Mouse (Mus musculus) layer of hippocampus, postnatal 25 days (tissue): Measurements from ENCODE around the gene Mst1r. TPM values are rescaled to one million over a fixed set of nuclear protein-coding genes. Genes with fewer than 3 reads are reported as not detected.

Experiments used
- DNase-seq, 2 experiments: peaks; one replicate each; pipeline ENCODE4 v3.0.0; 2022; ENCODE audit warnings: mixed read lengths in 2 of 2, low spot score in 1 of 2; ENCODE audit errors: extremely low spot score in 1 of 2
- total RNA-seq, 2 experiments: library from RNA; stranded (reverse); gene quantifications; 2 replicates each; pipeline ENCODE4 v1.2.3; 2021

The Mst1r gene
- total RNA-seq, 2 experiments from 2014 or later: 1.6 to 2.6 TPM

DNA sequence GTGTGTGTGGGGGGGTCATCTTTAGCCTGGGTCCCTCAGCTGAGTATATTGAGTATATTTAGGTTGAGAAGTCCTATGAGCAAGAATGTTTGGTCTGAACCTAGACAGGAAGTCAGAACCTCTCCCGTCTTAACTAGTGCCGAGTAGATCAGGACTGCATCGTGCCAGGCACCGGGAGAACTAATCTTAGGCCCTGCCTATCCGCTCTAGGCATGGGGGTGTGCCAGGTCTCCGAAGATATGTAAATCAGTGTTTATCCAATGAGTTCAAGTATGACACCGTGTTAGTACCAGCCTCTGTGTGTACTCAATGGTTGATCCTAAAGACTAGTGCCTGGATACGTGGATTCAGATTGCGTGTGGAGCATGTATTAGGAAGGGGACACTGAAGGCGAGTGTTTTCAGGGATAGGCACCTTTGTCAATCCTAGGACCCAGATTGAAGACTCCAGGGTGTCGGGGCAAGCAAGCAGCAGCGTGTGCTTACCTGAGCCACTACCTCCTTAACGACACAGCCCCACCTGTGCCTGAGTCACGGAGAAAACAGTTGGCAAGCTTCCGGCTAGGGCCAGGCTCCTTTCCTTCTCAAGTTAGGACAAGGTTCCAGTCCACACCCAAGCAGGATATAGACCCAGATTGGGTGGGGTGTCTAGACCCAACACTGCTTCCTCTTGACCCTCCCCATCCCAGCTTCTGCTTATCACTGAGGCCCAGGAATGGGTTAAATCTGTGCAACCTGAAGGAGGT lies 3.5 kb downstream of the Mst1r start:
- DNase-seq: no peak

DNA sequence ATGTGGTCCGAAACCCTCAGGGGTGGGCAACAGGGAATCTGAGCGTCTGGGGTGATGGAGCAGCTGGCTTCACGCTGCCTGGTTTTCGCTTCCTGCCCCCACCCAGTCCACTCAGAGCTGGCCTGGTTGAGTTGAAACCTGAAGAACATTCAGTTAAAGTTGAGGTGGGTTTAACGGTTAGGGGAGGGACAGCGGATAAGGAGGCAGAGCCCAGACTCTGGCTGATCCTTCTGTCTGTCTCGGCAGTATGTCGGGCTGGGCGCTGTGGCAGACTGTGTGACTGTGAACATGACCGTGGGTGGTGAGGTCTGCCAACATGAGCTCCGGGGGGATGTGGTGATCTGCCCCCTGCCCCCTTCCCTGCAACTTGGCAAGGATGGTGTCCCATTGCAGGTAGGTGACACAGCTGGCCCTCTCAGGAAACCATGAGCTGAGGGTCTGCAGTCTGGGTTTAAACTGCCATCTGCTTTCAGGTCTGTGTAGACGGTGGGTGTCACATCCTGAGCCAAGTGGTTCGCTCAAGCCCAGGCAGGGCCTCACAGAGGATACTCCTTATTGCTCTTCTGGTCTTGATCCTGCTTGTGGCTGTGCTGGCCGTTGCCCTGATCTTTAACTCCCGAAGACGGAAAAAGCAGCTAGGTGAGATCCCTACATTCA lies 8.2 kb downstream of the Mst1r start:
- no peak for DNase-seq

DNA sequence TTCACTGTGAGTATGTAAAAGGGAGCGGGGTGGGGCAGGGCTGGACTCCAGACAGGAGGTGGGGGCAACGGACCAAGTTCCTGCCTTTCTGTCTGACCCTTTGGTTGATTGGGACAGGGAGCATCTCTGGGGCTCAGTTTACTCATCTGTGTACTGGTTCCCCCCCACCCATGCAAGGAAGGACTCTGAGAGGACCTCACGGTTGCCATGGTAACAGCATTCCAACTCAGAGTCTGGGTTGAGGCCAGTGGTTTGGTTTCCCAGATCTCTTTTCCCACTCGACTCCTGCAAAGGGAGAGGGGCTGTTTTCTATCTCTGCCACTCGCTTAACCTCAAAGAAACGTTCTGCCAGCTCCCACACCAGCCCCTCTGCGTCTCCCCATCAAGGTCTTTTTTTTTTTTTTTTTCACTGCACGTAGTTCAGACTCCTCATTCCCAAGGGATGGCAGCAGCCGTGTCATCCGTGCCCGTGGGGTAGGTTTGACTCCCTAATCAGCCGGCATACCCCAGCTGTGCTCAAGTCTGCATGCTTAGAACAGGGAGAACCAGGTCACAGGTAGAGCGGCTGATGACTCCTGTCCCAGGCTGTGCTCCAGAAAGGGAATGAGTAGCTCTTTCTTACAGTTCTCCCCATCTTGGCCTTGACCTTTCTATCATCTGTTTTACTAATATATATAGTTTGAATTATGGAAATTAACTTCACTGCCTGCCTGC lies 11.4 kb downstream of the Mst1r start:
- DNase-seq: no peak

DNA sequence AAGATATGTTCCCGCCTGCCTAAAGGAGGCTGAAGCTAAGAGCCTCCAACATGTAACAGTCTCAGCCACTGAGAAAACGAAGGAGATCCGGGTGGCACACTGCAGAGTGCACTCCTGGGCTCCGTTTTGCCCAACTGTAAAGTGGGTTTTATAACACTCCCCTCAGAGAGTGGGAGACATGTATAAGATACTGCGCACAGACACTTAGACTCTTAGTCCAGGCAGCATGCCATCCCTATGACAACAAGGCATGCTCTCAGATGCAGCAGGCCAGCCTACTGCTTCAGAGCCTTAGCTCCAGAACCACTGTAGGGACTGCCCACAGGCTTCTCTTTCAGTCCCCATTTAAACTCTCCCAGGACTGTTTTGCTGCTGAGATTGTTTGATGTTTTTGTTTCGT lies 12.2 kb downstream of the Mst1r start:
- DNase-seq: no peak

DNA sequence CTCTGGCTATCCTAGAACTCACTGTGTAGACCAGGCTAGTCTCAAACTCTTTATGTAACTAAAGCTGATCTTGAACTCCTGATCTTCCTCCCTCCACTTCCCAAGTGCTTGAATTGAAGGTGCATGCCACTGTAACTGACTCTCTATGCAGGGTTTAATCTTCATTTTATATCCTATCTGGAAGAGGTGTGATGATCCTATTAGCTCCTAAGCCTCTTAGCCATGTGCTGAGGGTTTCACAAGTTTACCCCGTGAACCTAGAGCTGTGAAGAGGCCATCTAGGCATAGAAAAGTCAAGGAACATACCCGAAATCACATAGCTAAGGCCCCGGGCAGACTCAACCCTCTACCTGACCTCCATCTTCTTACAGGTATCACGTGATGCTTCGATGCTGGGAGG lies 12.8 kb downstream of the Mst1r start:
- DNase-seq: no peak

DNA sequence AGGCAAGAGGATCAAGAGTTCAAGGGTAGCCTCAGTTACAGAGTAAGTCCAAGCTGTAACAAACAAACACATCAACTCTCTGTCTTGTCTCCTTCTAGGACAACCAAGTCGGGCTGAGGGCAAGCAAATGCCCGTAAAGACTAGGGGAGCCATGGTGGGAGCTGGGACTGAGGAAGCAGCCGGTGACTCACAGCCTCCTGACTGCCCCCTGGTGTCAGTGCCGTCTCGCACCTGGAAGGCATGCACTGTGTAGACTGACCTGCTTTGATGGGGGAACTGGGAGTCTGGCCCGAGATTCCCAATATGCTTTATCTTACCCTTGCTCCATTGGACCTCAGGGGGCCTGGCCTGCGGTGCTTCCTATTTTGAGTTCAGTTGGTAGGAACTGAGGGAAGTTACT lies 16.3 kb downstream of the Mst1r start:
- no peak for DNase-seq

DNA sequence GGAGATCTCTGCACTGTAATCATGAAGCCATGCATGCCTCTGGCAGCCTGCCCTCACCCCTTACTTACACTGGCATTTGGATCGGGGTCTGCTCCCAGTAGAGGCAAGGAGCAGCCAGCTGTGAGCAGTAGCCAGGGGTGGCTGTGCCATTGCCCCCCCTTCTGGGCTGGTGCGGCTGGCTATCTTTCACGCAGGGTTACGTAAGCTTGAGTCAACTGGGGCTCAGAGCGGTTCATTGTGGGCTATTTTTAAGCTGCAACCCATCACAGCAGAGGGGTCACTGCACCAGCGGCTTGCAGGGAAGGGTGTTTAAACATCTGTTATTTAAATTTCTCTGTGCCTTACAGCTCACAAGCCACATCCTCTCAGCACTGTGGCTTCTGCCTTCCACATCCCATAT lies 17.3 kb downstream of the Mst1r start:
- no peak for DNase-seq

DNA sequence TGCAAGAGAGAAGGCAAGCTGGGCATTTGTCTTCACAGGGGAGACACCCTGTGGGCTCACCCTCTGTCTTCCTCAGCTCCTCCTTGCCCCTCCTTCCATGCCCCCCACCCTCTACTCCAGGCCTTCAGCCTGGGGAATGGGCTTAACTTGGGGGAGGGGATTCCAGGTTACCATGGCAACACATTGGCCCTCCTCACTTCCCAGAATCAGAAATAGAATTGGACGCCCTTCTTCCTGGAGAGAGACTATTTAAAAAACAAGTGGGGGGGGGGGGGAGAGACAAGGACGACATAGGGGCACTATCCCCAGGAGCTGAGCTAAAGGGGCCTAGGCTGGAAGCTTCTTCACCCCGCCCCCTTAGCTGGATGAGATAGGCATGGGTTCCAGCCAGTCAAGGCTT lies 18.6 kb downstream of the Mst1r start:
- no peak for DNase-seq

DNA sequence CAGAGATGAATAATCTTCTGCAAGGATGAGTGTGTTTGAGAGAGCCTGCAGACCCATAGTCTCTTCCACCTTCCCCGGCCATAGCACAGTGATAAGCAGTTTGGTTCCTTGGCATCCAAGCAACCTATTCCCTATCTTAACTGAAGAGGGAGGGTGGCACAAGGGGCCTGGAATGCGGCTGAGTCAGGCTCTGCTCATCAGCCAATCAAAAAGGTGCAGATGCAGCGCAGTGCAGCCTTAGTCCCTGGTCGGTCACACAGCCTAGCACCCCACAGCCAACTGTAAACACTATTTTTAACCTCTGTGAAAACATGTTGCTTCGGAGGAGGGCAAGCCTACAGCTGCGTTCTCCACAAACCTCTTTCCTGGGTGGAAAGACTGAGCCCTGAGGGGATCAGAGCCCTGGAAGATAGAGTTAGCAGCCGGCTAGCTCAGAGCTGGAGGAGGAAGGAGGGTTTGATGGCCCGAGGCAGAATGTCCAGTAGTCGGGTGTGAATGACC lies 20.3 kb downstream of the Mst1r start:
- no peak for DNase-seq

DNA sequence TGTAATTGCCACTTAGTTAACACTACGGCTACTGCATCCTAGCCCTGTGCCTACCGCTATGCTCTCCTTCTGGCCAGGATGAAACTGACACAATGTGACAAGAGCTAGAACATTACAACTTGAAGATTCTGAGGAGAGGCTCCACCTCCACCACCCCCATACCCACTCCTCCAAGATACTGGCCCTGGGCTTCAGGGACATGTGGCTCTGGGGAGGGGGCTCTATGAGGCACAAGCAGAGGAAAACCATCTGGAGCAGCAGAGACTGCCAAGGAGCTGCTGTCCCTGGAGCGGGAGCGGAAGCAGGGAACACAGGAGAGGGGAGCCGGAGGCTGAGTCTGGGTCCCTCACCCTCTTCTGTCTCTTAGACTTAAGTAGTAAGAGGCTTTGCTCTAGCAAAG lies 21.1 kb downstream of the Mst1r start:
- no peak for DNase-seq

DNA sequence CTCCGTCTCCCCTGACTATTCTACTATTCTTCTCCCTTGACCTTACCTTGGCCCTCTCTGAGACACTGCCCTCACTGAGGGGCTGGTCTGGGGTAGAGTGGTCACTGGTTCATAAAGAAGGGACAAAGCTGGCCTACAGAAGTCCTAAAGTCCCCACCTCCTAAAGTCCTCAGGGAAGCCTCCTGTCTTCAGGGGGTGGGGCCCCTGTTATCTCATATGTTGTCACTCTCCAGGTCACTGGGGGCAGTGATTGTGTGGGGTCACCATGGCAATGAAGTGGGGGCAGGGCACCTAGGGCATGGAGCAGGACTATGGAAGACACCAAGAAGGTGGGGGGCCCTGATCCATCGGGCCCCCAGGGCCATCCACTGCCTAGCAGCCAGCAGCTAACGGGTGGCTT lies 21.5 kb downstream of the Mst1r start, which contains the start of gene Actl11:
Gene Actl11, plus strand, starts transcription at position 301 of the 400 bp plus-strand sequence.
- DNase-seq: no peak

DNA sequence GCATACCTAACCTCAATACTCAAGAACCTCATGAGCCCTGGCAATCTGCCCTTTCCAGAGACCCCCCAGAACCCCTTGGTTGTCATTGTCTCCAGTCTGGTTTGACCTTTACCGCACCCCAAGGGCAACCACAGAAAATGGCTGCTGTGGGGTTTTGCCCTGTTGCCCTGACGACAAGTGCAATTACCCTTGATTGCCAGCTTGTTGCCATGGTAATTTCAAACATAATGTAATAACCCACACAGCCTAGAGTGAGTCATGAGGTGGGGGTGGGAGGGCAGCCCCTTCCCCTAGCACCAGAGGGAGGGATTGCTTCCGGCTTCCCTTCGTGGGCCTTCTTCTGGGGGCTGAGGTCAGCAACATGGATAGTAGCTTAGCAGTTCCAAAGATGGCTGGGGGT lies 25.5 kb downstream of the Mst1r start:
- DNase-seq: no peak

DNA sequence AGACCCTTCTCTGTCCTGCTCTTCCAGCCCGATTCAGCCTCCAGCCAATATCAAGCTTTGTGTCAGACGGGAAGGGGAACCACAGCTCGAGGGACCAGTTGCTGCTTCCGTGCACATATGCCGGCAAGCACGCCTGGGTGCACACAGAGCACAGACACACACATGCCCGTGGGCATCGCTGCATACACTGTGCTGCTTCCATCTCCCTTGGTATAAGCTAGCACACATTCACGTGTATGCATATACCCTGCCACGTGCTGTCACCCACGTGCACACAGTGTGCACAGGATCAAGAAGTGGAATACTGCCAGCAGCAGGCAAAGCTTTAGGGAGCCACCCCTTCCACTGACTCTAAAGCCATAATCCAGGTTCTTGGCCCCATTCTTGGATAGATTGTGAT lies 27.5 kb downstream of the Mst1r start:
- no peak for DNase-seq

DNA sequence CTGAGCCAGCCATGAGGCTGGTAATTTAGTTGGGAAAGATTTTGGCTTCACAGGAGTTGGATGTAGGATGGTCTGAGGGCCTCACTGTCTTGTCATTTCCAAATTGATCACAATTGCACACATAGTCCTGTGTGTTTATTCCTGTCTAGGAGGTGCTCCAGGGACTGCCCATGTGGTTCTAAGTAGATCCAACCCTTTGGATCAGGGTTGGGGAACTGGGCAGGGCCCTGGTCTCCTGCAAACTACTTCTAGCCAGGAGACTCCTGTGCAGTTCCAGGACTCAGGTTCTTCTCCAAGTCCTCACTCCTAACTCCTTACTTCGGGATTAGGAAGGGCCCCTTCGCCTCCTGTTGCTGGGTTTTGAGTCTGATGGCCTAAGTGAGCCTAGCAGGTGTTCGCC lies 28.7 kb downstream of the Mst1r start, which contains the start of gene Camkv:
Gene Camkv, plus strand, starts transcription at position 301 of the 400 bp plus-strand sequence.
- DNase-seq: no peak

DNA sequence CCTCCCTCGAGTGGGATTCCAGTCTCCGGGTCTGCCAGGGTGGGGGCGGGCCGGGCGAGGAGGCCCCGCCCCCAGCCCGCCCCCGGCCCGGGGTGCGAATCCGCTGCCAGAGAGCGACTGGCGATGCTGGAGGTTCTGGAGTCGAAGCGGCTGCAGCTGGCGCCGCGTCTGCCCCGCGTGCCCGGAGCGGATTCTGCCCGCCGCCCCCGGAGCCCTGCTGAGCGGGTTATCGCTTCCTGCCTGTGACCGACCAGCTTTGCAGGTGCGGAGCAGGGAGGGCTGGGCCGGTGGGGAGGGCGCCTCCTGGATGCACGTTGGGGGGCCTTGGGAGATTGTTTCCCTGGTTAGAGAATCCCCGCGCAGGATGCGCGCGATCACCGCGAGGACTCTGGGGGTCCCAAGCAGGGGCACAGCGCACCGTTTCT lies 29.1 kb downstream of the Mst1r start:
- peak in 1 of 2 experiments; percentile 56 for DNase-seq

DNA sequence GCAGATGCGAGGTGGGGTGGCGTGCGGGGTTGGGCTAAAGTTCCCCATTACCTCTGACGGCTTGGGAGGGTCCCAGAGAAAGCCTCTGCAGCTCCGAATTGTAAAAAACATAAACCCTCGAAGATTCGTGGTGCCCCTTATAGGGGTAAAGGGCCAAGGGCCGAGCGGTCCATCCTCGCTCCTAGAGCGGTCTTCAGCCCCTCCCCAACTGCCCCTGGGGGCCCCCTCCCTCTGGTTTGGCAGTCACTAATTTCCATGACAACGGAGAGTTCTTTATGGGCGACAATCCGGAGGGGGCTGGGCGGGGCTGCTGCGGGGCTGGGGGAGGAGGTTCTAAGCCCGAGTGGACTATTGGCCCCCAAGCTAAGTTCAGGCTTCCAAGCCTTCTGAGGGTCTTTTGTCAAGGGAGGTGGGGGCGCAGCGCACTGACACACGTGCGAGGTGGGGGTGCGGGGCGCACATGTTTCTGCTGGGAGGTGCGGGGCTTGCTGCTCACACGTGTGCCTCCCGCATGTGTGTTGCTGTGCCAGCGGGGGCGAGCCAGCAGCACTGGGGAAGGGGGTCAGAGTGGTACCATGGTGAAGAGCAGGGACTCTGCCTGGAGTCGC lies 29.6 kb downstream of the Mst1r start:
- DNase-seq: peak in 1 of 2 experiments; percentile 45

DNA sequence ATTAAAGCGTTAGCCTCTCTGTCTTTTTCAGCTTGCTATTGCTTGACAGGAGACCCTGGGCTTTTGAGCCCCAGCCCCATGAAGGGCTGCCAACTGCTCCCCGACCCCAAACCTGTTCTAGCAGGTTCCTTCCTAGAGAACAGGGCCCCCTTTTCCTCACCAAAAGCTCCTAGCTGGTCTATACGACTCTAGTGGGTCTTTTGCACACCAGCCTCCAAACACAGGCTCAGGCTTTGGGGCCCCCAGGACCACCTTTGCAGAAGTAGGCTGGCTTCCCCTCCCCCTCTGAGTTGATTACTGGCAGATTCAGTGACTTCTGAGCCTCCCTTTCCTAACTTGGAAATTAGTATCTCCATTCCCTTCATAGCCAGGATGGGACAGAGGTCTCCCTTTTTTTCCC lies 30.2 kb downstream of the Mst1r start:
- no peak for DNase-seq

DNA sequence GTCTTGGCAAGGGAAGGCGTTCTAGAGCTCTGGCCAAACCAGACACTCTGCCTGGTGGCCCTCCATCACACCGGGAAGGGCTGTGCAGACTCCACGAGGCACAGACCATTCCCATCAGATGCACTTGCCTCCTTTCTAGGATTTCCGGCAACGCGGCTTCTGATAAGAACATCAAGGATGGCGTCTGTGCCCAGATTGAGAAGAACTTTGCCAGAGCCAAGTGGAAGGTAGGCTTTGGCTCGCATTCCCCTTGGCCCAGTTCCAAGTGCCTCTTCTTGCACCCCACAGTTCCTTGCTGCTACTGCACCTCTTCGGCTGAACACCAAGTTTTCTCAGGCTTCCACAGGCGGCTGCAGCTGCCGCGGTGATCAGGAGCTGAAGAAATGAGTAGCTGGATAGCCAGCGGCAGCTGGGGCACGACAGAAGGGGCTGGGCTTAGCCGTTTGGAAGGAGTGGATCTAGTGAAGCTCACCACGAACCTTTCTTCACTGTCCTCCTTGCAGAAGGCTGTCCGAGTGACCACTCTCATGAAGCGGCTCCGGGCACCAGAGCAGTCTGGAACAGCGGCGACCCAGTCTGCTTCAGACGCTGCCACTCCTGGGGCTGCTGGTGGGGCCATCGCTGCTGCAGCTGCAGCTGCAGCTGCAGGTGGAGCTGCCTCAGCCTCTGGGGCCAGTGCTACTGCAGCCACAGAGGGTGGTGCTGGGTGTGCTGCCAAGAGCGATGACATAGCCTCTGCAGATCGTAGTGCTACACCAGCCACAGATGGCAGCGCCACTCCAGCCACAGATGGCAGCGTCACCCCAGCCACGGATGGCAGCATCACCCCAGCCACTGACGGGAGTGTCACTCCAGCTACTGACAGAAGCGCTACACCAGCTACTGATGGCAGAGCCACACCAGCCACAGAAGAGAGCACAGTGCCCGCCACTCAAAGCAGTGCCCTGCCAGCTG lies 40.8 kb downstream of the Mst1r start:
- DNase-seq: no peak

DNA sequence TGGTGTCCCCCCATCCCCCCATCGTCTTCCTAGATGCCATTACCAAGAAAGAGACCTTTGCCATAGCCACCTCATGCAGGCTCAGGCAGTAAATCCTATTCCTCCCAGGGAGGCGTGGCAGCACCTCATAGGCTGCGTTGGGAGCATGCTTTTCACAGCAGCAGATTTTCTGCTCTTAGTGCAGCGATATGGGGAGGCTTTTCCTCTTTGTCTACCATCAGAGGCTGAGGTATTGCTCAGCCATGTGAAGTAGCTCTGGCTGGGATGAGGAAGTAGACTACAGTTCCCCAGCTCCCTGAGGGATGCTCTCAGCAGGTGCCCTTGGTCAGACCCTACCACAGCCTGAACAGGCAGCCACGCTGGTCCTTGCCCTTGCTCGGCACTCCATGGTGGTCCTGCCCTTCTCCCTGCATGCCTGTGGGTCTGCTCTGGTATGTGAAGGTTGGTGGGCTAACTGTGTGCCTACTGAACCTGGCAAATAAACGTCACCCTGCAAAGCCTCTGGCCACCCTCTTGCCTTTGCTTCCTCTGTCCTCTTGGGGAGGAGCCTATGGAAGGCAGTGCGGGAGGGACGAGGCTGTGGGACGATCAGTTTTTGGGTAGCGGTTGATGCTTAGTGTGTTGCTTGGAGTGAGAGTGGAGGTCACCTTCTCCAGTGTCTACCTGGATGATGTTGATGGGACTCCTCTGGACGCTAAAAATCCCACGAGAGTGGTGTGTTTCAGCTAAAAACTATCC lies 42.7 kb downstream of the Mst1r start:
- no peak for DNase-seq
